In the genomic region with DNA sequence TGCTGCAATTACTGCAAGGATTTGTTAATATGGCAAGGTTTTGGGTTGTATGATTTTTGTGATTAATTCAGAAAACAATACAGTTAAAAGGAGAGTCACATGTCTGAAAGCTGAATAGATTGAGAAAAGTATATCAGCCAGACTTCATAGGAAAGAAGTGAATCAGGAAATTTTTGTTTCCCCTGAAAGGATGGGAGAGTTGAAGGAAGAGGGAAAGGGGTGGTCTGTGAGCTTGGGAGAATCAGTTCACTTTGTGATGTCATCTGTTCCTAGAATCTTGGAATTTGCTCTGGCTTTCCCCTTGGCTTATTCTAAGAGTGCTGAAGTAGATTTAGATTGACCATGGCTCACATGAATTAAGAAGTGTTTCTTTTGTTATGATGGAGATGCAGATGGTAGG, we compare ENCODE assay signal across 42 mouse cellular contexts. TPM values are rescaled to one million over a fixed set of nuclear protein-coding genes. Genes with fewer than 3 reads are reported as not detected.
"Had no signal": no experiment of that assay in that cellular context is flagged by ENCODE, and none has a peak within 500 bp of the region (broad histone marks: within the 10 kb centered on the region; RNA-seq: fewer than 3 reads in every experiment).

Gene Spam1 (plus strand): TSS at position 301 of the 400 bp plus-strand sequence.

- H3K4me3 ChIP-seq: heart, embryonic 10.5 days; heart, embryonic 12.5 days; heart, embryonic 13.5 days; heart, embryonic 15.5 days; hindbrain, embryonic 10.5 days; hindbrain, embryonic 12.5 days; hindbrain, embryonic 13.5 days; hindbrain, embryonic 15.5 days; intestine, embryonic 15.5 days; kidney, embryonic 15.5 days; layer of hippocampus, adult 2 months had no signal

- H3K27me3 ChIP-seq: heart, embryonic 12.5 days; heart, embryonic 13.5 days; heart, embryonic 15.5 days; hindbrain, embryonic 12.5 days; hindbrain, embryonic 13.5 days; hindbrain, embryonic 15.5 days; intestine, embryonic 15.5 days; kidney, embryonic 15.5 days had no signal

- H3K27ac ChIP-seq: heart, embryonic 10.5 days; heart, embryonic 13.5 days; heart, embryonic 15.5 days; hindbrain, embryonic 10.5 days; hindbrain, embryonic 12.5 days; hindbrain, embryonic 13.5 days; hindbrain, embryonic 14.5 days; hindbrain, embryonic 15.5 days; hindbrain, postnatal 0 days; intestine, embryonic 15.5 days; kidney, embryonic 15.5 days; kidney, postnatal 0 days; layer of hippocampus, adult 2 months had no signal

- H3K4me1 ChIP-seq: heart, embryonic 10.5 days; heart, embryonic 12.5 days; heart, embryonic 13.5 days; heart, embryonic 15.5 days; hindbrain, embryonic 10.5 days; hindbrain, embryonic 12.5 days; hindbrain, embryonic 13.5 days; hindbrain, embryonic 15.5 days; intestine, embryonic 15.5 days; kidney, embryonic 15.5 days had no signal

- DNase-seq: heart, postnatal 10 days; heart, postnatal 14 days; heart, postnatal 36 days; heart, postnatal 4 days; kidney, adult 11 months; kidney, adult 18-20 months; kidney, adult 2 months; kidney, adult 8-10 months; kidney, adult 9 months; kidney, postnatal 10 days; kidney, postnatal 14 days; kidney, postnatal 25 days; kidney, postnatal 36 days; kidney, postnatal 4 days; layer of hippocampus, adult 9-11 months; layer of hippocampus, postnatal 36 days had no signal

- H3K36me3 ChIP-seq: heart, embryonic 10.5 days; heart, embryonic 12.5 days; heart, embryonic 13.5 days; heart, embryonic 15.5 days; hindbrain, embryonic 10.5 days; hindbrain, embryonic 12.5 days; hindbrain, embryonic 13.5 days; hindbrain, embryonic 15.5 days; intestine, embryonic 15.5 days; kidney, embryonic 15.5 days had no signal

RNA-seq across cellular contexts. Expression of gene Spam1, which starts in this region (rescaled TPM):
- polyA plus RNA-seq: heart, embryonic 10.5 days; heart, embryonic 11.5 days; heart, embryonic 12.5 days; heart, embryonic 13.5 days; heart, embryonic 14.5 days; heart, embryonic 15.5 days; heart, embryonic 16.5 days; heart, postnatal 0 days; hindbrain, embryonic 10.5 days; hindbrain, embryonic 11.5 days; hindbrain, embryonic 12.5 days; hindbrain, embryonic 13.5 days; hindbrain, embryonic 14.5 days; hindbrain, embryonic 15.5 days; hindbrain, embryonic 16.5 days; hindbrain, postnatal 0 days; intestine, embryonic 14.5 days; intestine, embryonic 15.5 days; intestine, embryonic 16.5 days; intestine, postnatal 0 days; kidney, adult 2 months; kidney, embryonic 14.5 days; kidney, embryonic 15.5 days; kidney, embryonic 16.5 days; kidney, postnatal 0 days; large intestine, adult 2 months had no signal
